Mouse (Mus musculus) G1E (cell line): ENCODE data around the gene Il4. TPM values are rescaled to one million over a fixed set of nuclear protein-coding genes. Genes with fewer than 3 reads are reported as not detected.
"Not testable (repeated sequence)": the region's sequence is repeated elsewhere in the genome, so short reads cannot be mapped to it uniquely, and the experiment has no call there.

Source experiments
- ATAC-seq: 2 replicates; pipeline ENCODE4 v1.8.0; 2016; ENCODE audit warnings: mild to moderate bottlenecking; ENCODE audit not compliant: insufficient number of reproducible peaks, poor library complexity, low FRiP score, severe bottlenecking; ENCODE audit errors: extremely low read depth
- DNase-seq: peaks from one replicate; pipeline ENCODE4 v3.0.0; 2012; ENCODE audit warnings: low spot score
- H3K27me3 ChIP-seq: 2 replicates; pipeline ENCODE4 v1.6.1; 2012; ENCODE audit warnings: mild to moderate bottlenecking, low read length, inconsistent platforms; ENCODE audit not compliant: insufficient read depth
- H3K36me3 ChIP-seq: replicated peaks from 2 replicates; pipeline ENCODE3; 2012; ENCODE audit warnings: mild to moderate bottlenecking, inconsistent platforms
- H3K4me1 ChIP-seq: 2 replicates; pipeline ENCODE4 v1.6.1; 2012; ENCODE audit warnings: low read depth, low read length, inconsistent platforms, mixed read lengths; ENCODE audit not compliant: insufficient read depth
- H3K4me3 ChIP-seq: 2 replicates; pipeline ENCODE4 v1.5.1; 2012; ENCODE audit warnings: low read depth, mild to moderate bottlenecking, inconsistent platforms, low read length, moderate library complexity, mixed read lengths
- H3K9me3 ChIP-seq: replicated peaks from 2 replicates; pipeline ENCODE4 v1.6.1; 2012; ENCODE audit warnings: inconsistent platforms
- CTCF ChIP-seq: IDR thresholded peaks from 2 replicates; pipeline ENCODE4 v1.5.1; 2012; ENCODE audit warnings: low read depth, low read length, inconsistent platforms, mixed read lengths
- POLR2AphosphoS5 ChIP-seq: IDR thresholded peaks from 2 replicates; pipeline ENCODE4 v1.6.1; 2012; ENCODE audit warnings: low read depth, low read length, inconsistent platforms; ENCODE audit not compliant: insufficient replicate concordance
- TAL1 ChIP-seq: conservative IDR thresholded peaks from 2 replicates; pipeline ENCODE4 v1.6.1; 2012; ENCODE audit warnings: low read depth, low read length, inconsistent platforms, mixed read lengths
- polyA plus RNA-seq: library from polyadenylated mRNA; stranded (reverse); fragments of >175 nt; gene quantifications from 2 replicates; pipeline ENCODE4 v1.2.3, GENCODE M21; 2012
- total RNA-seq, 2 experiments: library from RNA; stranded (forward) in 1 of 2; stranded (reverse) in 1 of 2; fragments of 200-1000 nt in 1 of 2; fragments of >200 nt in 1 of 2; fragmentation: Nextera tagmentation in 1 of 2; gene quantifications; 2 replicates each; pipeline ENCODE4 v1.2.3; 2014 to 2017

Il4 gene
- total and polyA plus RNA-seq, 3 experiments = 0.43 to 87.7 (median 35.8) TPM

DNA sequence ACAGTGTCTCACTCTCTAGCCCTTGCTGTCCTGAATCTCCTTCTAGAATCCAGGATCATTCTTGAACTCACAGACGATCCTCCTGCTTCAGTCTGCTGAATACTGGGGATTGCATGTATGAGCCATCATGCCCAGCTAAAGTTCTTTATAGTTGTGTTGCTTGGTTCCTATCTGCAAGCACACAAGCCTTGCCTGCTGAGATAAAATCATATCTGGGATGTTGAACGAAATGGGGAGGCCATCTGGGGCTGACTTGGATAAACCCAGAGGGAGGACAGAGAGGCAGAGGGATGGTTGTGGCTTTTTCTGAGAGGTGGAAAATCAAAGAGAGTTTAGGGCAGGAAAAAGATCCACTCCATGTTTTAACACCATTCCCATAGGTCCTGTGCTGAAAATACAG, 56.5 kb downstream of the Il4 start:
- TF ChIP-seq TAL1 (peak; percentile 59), CTCF (no peak), POLR2AphosphoS5 (no peak)
- H3K4me1 ChIP-seq = peaks cover 35% of the 10 kb centered on the region
- no peak overlapping the region for H3K4me3 ChIP-seq
- DNase-seq = no peak
- H3K9me3 ChIP-seq = peaks cover 12% of the 10 kb centered on the region
- ATAC-seq = peak; percentile 68
- H3K27me3 ChIP-seq = no peaks in the 10 kb centered on the region
- peaks cover 3% of the 10 kb centered on the region for H3K36me3 ChIP-seq

DNA sequence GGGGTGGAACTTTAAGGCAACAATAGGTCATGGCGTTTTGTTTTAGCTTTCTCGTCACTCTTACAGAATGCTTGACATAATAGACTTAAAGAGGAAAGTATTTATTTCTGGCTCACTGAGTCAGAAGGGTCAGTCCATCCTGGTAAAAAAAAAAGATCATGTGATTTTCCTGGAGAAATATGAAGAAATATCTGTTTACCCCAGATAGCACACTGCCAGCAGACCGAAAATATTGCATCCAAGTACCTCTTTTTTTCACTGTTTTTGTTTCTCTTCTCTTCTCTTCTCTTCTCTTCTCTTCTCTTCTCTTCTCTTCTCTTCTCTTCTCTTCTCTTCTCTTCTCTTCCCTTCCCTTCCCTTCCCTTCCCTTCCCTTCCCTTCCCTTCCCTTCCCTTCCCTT, 58.5 kb downstream of the Il4 start:
- DNase-seq, H3K36me3 ChIP-seq, H3K27me3 ChIP-seq, ATAC-seq, H3K9me3 ChIP-seq, H3K4me3 ChIP-seq: not testable (repeated sequence)
- peaks cover 30% of the 10 kb centered on the region for H3K4me1 ChIP-seq

DNA sequence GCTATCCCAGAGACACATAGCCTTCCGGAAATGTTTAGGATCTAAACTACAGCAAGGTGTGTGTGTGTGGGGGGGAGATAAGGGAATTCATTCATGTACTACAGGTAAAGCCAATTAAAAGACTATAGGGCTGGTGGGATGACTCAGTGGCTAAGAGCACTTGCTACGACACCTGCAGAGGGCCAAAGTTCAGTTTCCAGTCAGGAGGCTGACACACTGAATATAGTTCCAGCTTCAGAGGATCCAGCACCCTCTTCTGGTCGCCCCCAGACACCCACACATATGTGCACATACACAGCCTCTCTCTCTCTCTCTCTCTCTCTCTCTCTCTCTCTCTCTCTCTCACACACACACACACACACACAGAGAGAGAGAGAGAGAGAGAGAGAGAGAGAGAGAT, 60.5 kb downstream of the Il4 start:
- H3K4me1 ChIP-seq = peaks cover 22% of the 10 kb centered on the region
- not testable (repeated sequence) for H3K36me3 ChIP-seq, H3K4me3 ChIP-seq, ATAC-seq, H3K27me3 ChIP-seq, H3K9me3 ChIP-seq, DNase-seq

DNA sequence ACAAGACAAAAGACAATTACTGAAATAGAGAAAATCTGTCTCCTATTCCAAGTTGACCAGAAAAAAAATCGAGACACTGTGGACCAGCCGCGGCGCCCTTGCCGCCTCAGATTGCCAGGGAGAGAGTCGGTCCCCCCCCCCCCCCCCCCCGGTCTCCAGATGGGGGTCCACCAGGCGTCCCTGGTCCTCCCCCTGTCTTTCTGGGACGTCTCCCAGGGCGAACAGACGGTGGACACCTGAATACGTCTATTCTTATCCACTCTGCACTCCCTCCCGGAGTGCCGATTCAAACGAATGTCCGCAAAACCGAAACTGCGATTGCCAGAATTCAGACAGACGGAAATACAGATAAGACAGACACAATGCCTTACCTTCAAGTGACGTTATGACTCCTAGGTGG, 61.9 kb downstream of the Il4 start:
- H3K36me3 ChIP-seq, DNase-seq, H3K4me3 ChIP-seq, ATAC-seq, H3K9me3 ChIP-seq, H3K27me3 ChIP-seq: not testable (repeated sequence)
- peaks cover 10% of the 10 kb centered on the region for H3K4me1 ChIP-seq

Other genes with a start within 250 kb of the Il4 start
- gene Leap2, start 195.5 kb downstream of the Il4 start, total RNA-seq (2014; fragmentation: Nextera tagmentation) = not detected in 2 replicates
- not detected in 2 replicates for gene Leap2, start 195.5 kb downstream of the Il4 start, total RNA-seq (2017)
- not detected in 2 replicates for gene Leap2, start 195.5 kb downstream of the Il4 start, polyA plus RNA-seq
- 63.3 and 67.6 TPM in 2 replicates for gene Uqcrq, start 187.8 kb downstream of the Il4 start, total RNA-seq (2014; fragmentation: Nextera tagmentation)
- gene Uqcrq, start 187.8 kb downstream of the Il4 start, total RNA-seq (2017) = 25.6 and 30.4 TPM in 2 replicates
- gene Uqcrq, start 187.8 kb downstream of the Il4 start, polyA plus RNA-seq = 167 and 193 TPM in 2 replicates
- gene Gdf9, start 187.6 kb downstream of the Il4 start, total RNA-seq (2014; fragmentation: Nextera tagmentation) = 1.8 TPM in 1 of 2 replicates, not detected in the other
- 0.38 and 1.2 TPM in 2 replicates for gene Gdf9, start 187.6 kb downstream of the Il4 start, total RNA-seq (2017)
- 0.10 TPM in 1 of 2 replicates, not detected in the other for gene Gdf9, start 187.6 kb downstream of the Il4 start, polyA plus RNA-seq
- gene Gm10447, start 161.6 kb downstream of the Il4 start, total RNA-seq (2014; fragmentation: Nextera tagmentation) = not detected in 2 replicates
- gene Gm10447, start 161.6 kb downstream of the Il4 start, total RNA-seq (2017) = not detected in 2 replicates
- not detected in 2 replicates for gene Gm10447, start 161.6 kb downstream of the Il4 start, polyA plus RNA-seq
- not detected in 2 replicates for gene Shroom1, start 161.5 kb downstream of the Il4 start, total RNA-seq (2014; fragmentation: Nextera tagmentation)
- 0.11 TPM in 1 of 2 replicates, not detected in the other for gene Shroom1, start 161.5 kb downstream of the Il4 start, total RNA-seq (2017)
- not detected in 2 replicates for gene Shroom1, start 161.5 kb downstream of the Il4 start, polyA plus RNA-seq
- not detected in 2 replicates for gene Gm9837, start 148.2 kb downstream of the Il4 start, total RNA-seq (2014; fragmentation: Nextera tagmentation)
- 0.16 TPM in 1 of 2 replicates, not detected in the other for gene Gm9837, start 148.2 kb downstream of the Il4 start, total RNA-seq (2017)
- gene Gm9837, start 148.2 kb downstream of the Il4 start, polyA plus RNA-seq = not detected in 2 replicates
- not detected in 2 replicates for gene Gm9945, start 138.5 kb downstream of the Il4 start, total RNA-seq (2014; fragmentation: Nextera tagmentation)
- 0.29 and 0.76 TPM in 2 replicates for gene Gm9945, start 138.5 kb downstream of the Il4 start, total RNA-seq (2017)
- gene Gm9945, start 138.5 kb downstream of the Il4 start, polyA plus RNA-seq = 0.27 TPM in 1 of 2 replicates, not detected in the other
- 6.8 TPM in 2 replicates for gene Sowaha, start 138.4 kb downstream of the Il4 start, total RNA-seq (2014; fragmentation: Nextera tagmentation)
- gene Sowaha, start 138.4 kb downstream of the Il4 start, total RNA-seq (2017) = 2.1 and 3.0 TPM in 2 replicates
- gene Sowaha, start 138.4 kb downstream of the Il4 start, polyA plus RNA-seq = 4.9 and 6.1 TPM in 2 replicates
- gene Sept8, start 99.4 kb downstream of the Il4 start, total RNA-seq (2014; fragmentation: Nextera tagmentation) = 186 and 202 TPM in 2 replicates
- 156 and 172 TPM in 2 replicates for gene Sept8, start 99.4 kb downstream of the Il4 start, total RNA-seq (2017)
- 124 and 136 TPM in 2 replicates for gene Sept8, start 99.4 kb downstream of the Il4 start, polyA plus RNA-seq
- gene Kif3a, start 51.3 kb downstream of the Il4 start, total RNA-seq (2014; fragmentation: Nextera tagmentation) = 20.2 and 22.3 TPM in 2 replicates
- gene Kif3a, start 51.3 kb downstream of the Il4 start, total RNA-seq (2017) = 25.7 and 27.5 TPM in 2 replicates
- 11.2 and 12.0 TPM in 2 replicates for gene Kif3a, start 51.3 kb downstream of the Il4 start, polyA plus RNA-seq
- 0.63 TPM in 1 of 2 replicates, not detected in the other for gene Il13, start 16.0 kb upstream of the Il4 start, total RNA-seq (2014; fragmentation: Nextera tagmentation)
- 3.2 and 4.7 TPM in 2 replicates for gene Il13, start 16.0 kb upstream of the Il4 start, total RNA-seq (2017)
- not detected in 2 replicates for gene Il13, start 16.0 kb upstream of the Il4 start, polyA plus RNA-seq
- gene Rad50, start 88.7 kb upstream of the Il4 start, total RNA-seq (2014; fragmentation: Nextera tagmentation) = 92.4 and 104 TPM in 2 replicates
- 73.7 and 97.2 TPM in 2 replicates for gene Rad50, start 88.7 kb upstream of the Il4 start, total RNA-seq (2017)
- gene Rad50, start 88.7 kb upstream of the Il4 start, polyA plus RNA-seq = 13.7 and 16.4 TPM in 2 replicates
- gene Il5, start 102.1 kb upstream of the Il4 start, total RNA-seq (2014; fragmentation: Nextera tagmentation) = not detected in 2 replicates
- 0.11 TPM in 1 of 2 replicates, not detected in the other for gene Il5, start 102.1 kb upstream of the Il4 start, total RNA-seq (2017)
- gene Il5, start 102.1 kb upstream of the Il4 start, polyA plus RNA-seq = not detected in 2 replicates
- 2.5 TPM in 1 of 2 replicates, not detected in the other for gene Irf1, start 151.3 kb upstream of the Il4 start, total RNA-seq (2014; fragmentation: Nextera tagmentation)
- gene Irf1, start 151.3 kb upstream of the Il4 start, total RNA-seq (2017) = 7.9 and 9.3 TPM in 2 replicates
- gene Irf1, start 151.3 kb upstream of the Il4 start, polyA plus RNA-seq = 0.21 and 0.29 TPM in 2 replicates
- gene Gm17334, start 154.5 kb upstream of the Il4 start, total RNA-seq (2014; fragmentation: Nextera tagmentation) = not detected in 2 replicates
- gene Gm17334, start 154.5 kb upstream of the Il4 start, total RNA-seq (2017) = not detected in 2 replicates
- gene Gm17334, start 154.5 kb upstream of the Il4 start, polyA plus RNA-seq = not detected in 2 replicates
- gene Gm12216, start 240.6 kb upstream of the Il4 start, total RNA-seq (2014; fragmentation: Nextera tagmentation) = not detected in 2 replicates
- gene Gm12216, start 240.6 kb upstream of the Il4 start, total RNA-seq (2017) = 0.12 and 0.16 TPM in 2 replicates
- gene Gm12216, start 240.6 kb upstream of the Il4 start, polyA plus RNA-seq = not detected in 2 replicates